Mouse (Mus musculus) lung, adult 2 months (tissue): Measurements from ENCODE around the gene Ngly1.

ENCODE experiments used
- CTCF ChIP-seq: fragments of 200-500 bp; IDR thresholded peaks from 2 replicates; pipeline ENCODE4 v1.5.1; 2011; ENCODE audit warnings: mild to moderate bottlenecking, low read length, control low read depth; ENCODE audit not compliant: insufficient read depth
- POLR2A ChIP-seq: fragments of 200-500 bp; IDR thresholded peaks from 2 replicates; pipeline ENCODE4 v1.6.1; 2011; ENCODE audit warnings: low read depth, mild to moderate bottlenecking, control low read depth, low read length, borderline replicate concordance; ENCODE audit errors: extremely low read depth

- TF ChIP-seq POLR2A (no peak), CTCF (no peak)
These were observed 80.7 kb downstream of the Ngly1 start for GRCm38 (mm10) chr14:16329756-16330155.
